Comparison of ENCODE assay signal across 24 mouse cellular contexts in genomic region chr16:90822284-90822935, GRCm38 (mm10). TPM values are rescaled to one million over a fixed set of nuclear protein-coding genes. Genes with fewer than 3 reads are reported as not detected.
DNase-seq lines count a peak whose midpoint lies in the region; ATAC-seq and TF ChIP-seq lines count a peak whose summit lies in the region.
"Had no signal": no experiment of that assay in that cellular context is flagged by ENCODE, and none has a peak within 500 bp of the region (broad histone marks: within the 10 kb centered on the region; RNA-seq: fewer than 3 reads in every experiment).

No protein-coding gene starts in this region.

- peak; percentile 91 for ATAC-seq in erythroblast, adult 5-6 weeks (replicated peaks; ENCODE audit: low FRiP score, poor library complexity, severe bottlenecking)
- peak; percentile 97 for ATAC-seq in liver, embryonic 12.5 days
- ATAC-seq in liver, postnatal 0 days = peak; percentile 96
- ATAC-seq in stomach, postnatal 0 days (ENCODE audit: low FRiP score, low TSS enrichment) = no peak; the same call in 1 of the 2 replicates
- no peak for ATAC-seq in cerebellum, adult (ENCODE audit: insufficient number of reproducible peaks, low FRiP score, low TSS enrichment)
- ATAC-seq: activated CD4-positive, CD25-positive, alpha-beta regulatory T cell, adult 4 months; forebrain, embryonic 16.5 days; inflammation-experienced regulatory T-cells, adult 6 months; midbrain, embryonic 13.5 days had no signal

- peak overlapping the region; percentile 73 for H3K27ac ChIP-seq in liver, embryonic 12.5 days
- peak overlapping the region; percentile 57 for H3K27ac ChIP-seq in liver, postnatal 0 days (ENCODE audit: low read depth)
- H3K27ac ChIP-seq in stomach, postnatal 0 days (replicated peaks) = peak overlapping the region; percentile 90
- H3K27ac ChIP-seq: heart, embryonic 10.5 days; hindbrain, embryonic 10.5 days; hindbrain, embryonic 15.5 days; left cerebral cortex, adult 2 months; limb, embryonic 12.5 days; midbrain, embryonic 13.5 days had no signal

- TF ChIP-seq EP300 in liver, postnatal 0 days (IDR thresholded peaks at IDR 0.05; ENCODE audit: low read depth) = peak; percentile 70
- TF ChIP-seq EP300 in stomach, postnatal 0 days (optimal IDR thresholded peaks at IDR 0.05) = no peak

- WGBS in liver, embryonic 12.5 days (ENCODE audit: insufficient replicate concordance) = 61% methylated on average over 10 of the region's 10 CpGs
- WGBS in liver, postnatal 0 days (ENCODE audit: insufficient replicate concordance) = 71% methylated on average over 10 of the region's 10 CpGs
- 80% methylated on average over 10 of the region's 10 CpGs for WGBS in stomach, postnatal 0 days

- peak overlapping the region; percentile 14; the same call in 1 of the 2 replicates for H3K9ac ChIP-seq in liver, embryonic 12.5 days
- no peak overlapping the region for H3K9ac ChIP-seq in liver, postnatal 0 days (replicated peaks)
- H3K9ac ChIP-seq in stomach, postnatal 0 days (ENCODE audit: low read length) = no peak overlapping the region
- H3K9ac ChIP-seq: hindbrain, embryonic 15.5 days; limb, embryonic 12.5 days; midbrain, embryonic 13.5 days had no signal

- H3K4me2 ChIP-seq in liver, embryonic 12.5 days = peak overlapping the region; percentile 44
- peak overlapping the region; percentile 45 for H3K4me2 ChIP-seq in liver, postnatal 0 days (ENCODE audit: low read depth, low read length)
- no peak overlapping the region for H3K4me2 ChIP-seq in stomach, postnatal 0 days (replicated peaks; ENCODE audit: low read depth)
- H3K4me2 ChIP-seq: hindbrain, embryonic 15.5 days; limb, embryonic 12.5 days; midbrain, embryonic 13.5 days had no signal

- H3K27me3 ChIP-seq in liver, embryonic 12.5 days (replicated peaks) = peaks cover 29% of the 10 kb centered on the region
- H3K27me3 ChIP-seq in liver, postnatal 0 days (ENCODE audit: insufficient read depth, low read length) = peaks cover 9% of the 10 kb centered on the region; the same call in 1 of the 2 replicates
- no peaks in the 10 kb centered on the region for H3K27me3 ChIP-seq in stomach, postnatal 0 days (ENCODE audit: control insufficient read depth, insufficient read depth, low read length)
- H3K27me3 ChIP-seq: limb, embryonic 12.5 days had no signal

- no peaks in the 10 kb centered on the region for H3K9me3 ChIP-seq in liver, embryonic 12.5 days (replicated peaks)
- no peaks in the 10 kb centered on the region for H3K9me3 ChIP-seq in liver, postnatal 0 days (ENCODE audit: low read length)
- H3K9me3 ChIP-seq in stomach, postnatal 0 days (ENCODE audit: control insufficient read depth, low read length) = no peaks in the 10 kb centered on the region
- H3K9me3 ChIP-seq: heart, embryonic 10.5 days; hindbrain, embryonic 10.5 days; hindbrain, embryonic 15.5 days; megakaryocyte, embryonic 14.5 days; midbrain, embryonic 13.5 days had no signal

- TF ChIP-seq CTCF in liver, postnatal 0 days (IDR thresholded peaks at IDR 0.05; ENCODE audit: low read depth) = no peak
- TF ChIP-seq CTCF in stomach, postnatal 0 days (IDR thresholded peaks at IDR 0.05; ENCODE audit: low read depth) = no peak

- intact Hi-C loops in heart, postnatal 10 days (cut with DNase I) = no loop called here

- H3K4me3 ChIP-seq in liver, embryonic 12.5 days = no peak overlapping the region
- H3K4me3 ChIP-seq in liver, postnatal 0 days (ENCODE audit: low read depth, low read length) = no peak overlapping the region
- no peak overlapping the region for H3K4me3 ChIP-seq in stomach, postnatal 0 days (ENCODE audit: low read depth, low read length)
- H3K4me3 ChIP-seq: heart, embryonic 10.5 days; hindbrain, embryonic 10.5 days; hindbrain, embryonic 15.5 days; left cerebral cortex, adult 2 months; limb, embryonic 12.5 days; megakaryocyte, embryonic 14.5 days; midbrain, embryonic 13.5 days had no signal

- DNase-seq in liver, postnatal 0 days = no peak
- DNase-seq in stomach, postnatal 0 days (ENCODE audit: low spot score) = no peak
- DNase-seq in heart, postnatal 10 days = no peak
- DNase-seq in cerebellum, postnatal 14 days = no peak
- no peak for DNase-seq in spleen, postnatal 4 days (ENCODE audit: low spot score in 2 of 2)
- DNase-seq: adrenal gland, adult 2 months; adrenal gland, postnatal 36 days; B cell, adult 2 months; kidney, adult 11 months; lung, postnatal 4 days had no signal

- H3K36me3 ChIP-seq in liver, embryonic 12.5 days = no peaks in the 10 kb centered on the region
- no peaks in the 10 kb centered on the region for H3K36me3 ChIP-seq in liver, postnatal 0 days (replicated peaks; ENCODE audit: insufficient read depth, low read length)
- H3K36me3 ChIP-seq in stomach, postnatal 0 days (ENCODE audit: control insufficient read depth, insufficient read depth, low read length) = no peaks in the 10 kb centered on the region
- H3K36me3 ChIP-seq: heart, embryonic 10.5 days; hindbrain, embryonic 10.5 days; hindbrain, embryonic 15.5 days; limb, embryonic 12.5 days; midbrain, embryonic 13.5 days had no signal

- H3K4me1 ChIP-seq in liver, embryonic 12.5 days = peaks cover 37% of the 10 kb centered on the region
- H3K4me1 ChIP-seq in liver, postnatal 0 days (ENCODE audit: insufficient read depth) = no peaks in the 10 kb centered on the region; the same call in none of the 2 replicates
- no peaks in the 10 kb centered on the region; the same call in 1 of the 2 replicates for H3K4me1 ChIP-seq in stomach, postnatal 0 days (replicated peaks; ENCODE audit: control insufficient read depth, insufficient read depth)
- H3K4me1 ChIP-seq: heart, embryonic 10.5 days; hindbrain, embryonic 10.5 days; hindbrain, embryonic 15.5 days; limb, embryonic 12.5 days; midbrain, embryonic 13.5 days had no signal

RNA-seq across cellular contexts. Expression of gene Eva1c, which starts 4.1 kb away (rescaled TPM):
- not detected in 2 replicates for total RNA-seq in erythroblast, adult 5-6 weeks (2015; ENCODE audit: low replicate concordance)
- 0.60 TPM in 1 of 2 replicates, not detected in the other for total RNA-seq in erythroblast, adult 5-6 weeks (2017; ENCODE audit: low replicate concordance)
- 0.11 and 0.30 TPM in 2 replicates for polyA plus RNA-seq in liver, embryonic 12.5 days (2016; fragmentation: Nextera tagmentation; extraction: Ambion mirVana)
- polyA plus RNA-seq in liver, postnatal 0 days (2015; fragmentation: Nextera tagmentation; extraction: Ambion mirVana) = 0.67 and 1.1 TPM in 2 replicates
- polyA plus RNA-seq in stomach, postnatal 0 days (2015; fragmentation: Nextera tagmentation; extraction: Ambion mirVana) = 3.0 and 3.6 TPM in 2 replicates
- total RNA-seq in heart, postnatal 10 days (2021) = 1 to 10 TPM; 1.6 to 2.9 TPM
- total RNA-seq: monocyte, adult 5-6 weeks had no signal
- polyA plus RNA-seq: activated CD4-positive, CD25-positive, alpha-beta regulatory T cell, adult 4 months; inflammation-experienced regulatory T-cells, adult 6 months had no signal

RNA-seq across cellular contexts. Expression of gene Urb1, which starts 12.2 kb away (rescaled TPM):
- total RNA-seq in erythroblast, adult 5-6 weeks (2015; ENCODE audit: low replicate concordance) = 1.5 and 2.5 TPM in 2 replicates
- total RNA-seq in erythroblast, adult 5-6 weeks (2017; ENCODE audit: low replicate concordance) = 1.8 and 2.5 TPM in 2 replicates
- polyA plus RNA-seq in liver, embryonic 12.5 days (2016; fragmentation: Nextera tagmentation; extraction: Ambion mirVana) = 9.7 and 10.3 TPM in 2 replicates
- 1.3 and 1.6 TPM in 2 replicates for polyA plus RNA-seq in liver, postnatal 0 days (2015; fragmentation: Nextera tagmentation; extraction: Ambion mirVana)
- 2.7 TPM in 2 replicates for polyA plus RNA-seq in stomach, postnatal 0 days (2015; fragmentation: Nextera tagmentation; extraction: Ambion mirVana)
- total RNA-seq in heart, postnatal 10 days (2021) = 10 to 100 TPM; 10.8 to 11.3 TPM

Comparison
In these comparisons a context has a peak if more than half of its experiments do, and no peak if none do; other contexts are left out.
1. ATAC-seq: peak in erythroblast, adult 5-6 weeks (single experiment), liver, embryonic 12.5 days (single experiment) and liver, postnatal 0 days (single experiment); none in stomach, postnatal 0 days (single experiment) and cerebellum, adult (single experiment).
2. Peak in every context shown above with its lines, with median percentiles within 50 percentile points of each other: H3K27ac ChIP-seq.